Mouse (Mus musculus): ENCODE results near the gene Hddc3.
"Not testable (repeated sequence)": the region's sequence is repeated elsewhere in the genome, so short reads cannot be mapped to it uniquely, and the experiment has no call there.

Gene Hddc3

DNA sequence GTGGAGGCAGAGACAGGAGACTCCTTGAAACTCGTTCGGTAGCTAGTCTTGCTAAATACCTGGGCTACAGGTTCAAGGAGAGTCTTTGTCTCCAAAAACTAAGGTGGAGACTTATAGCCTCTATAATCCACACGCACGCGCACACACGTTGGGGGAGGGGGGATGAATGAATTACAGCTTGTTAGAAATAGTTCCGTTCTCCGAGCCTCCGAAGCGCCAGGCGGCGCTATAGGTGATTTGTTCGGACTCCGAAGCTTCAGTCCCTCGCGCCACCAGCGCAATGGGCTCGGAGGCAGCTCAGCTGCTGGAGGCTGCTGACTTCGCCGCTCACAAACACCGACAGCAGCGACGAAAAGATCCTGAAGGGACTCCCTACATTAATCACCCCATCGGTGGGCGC is at the start of gene Hddc3:
TSS of gene Hddc3 (plus strand) at position 247 of the 400 bp plus-strand sequence.
- DNase-seq (ENCODE audit: low spot score in 2 of 2), result peak; percentile 87 to 93

DNA sequence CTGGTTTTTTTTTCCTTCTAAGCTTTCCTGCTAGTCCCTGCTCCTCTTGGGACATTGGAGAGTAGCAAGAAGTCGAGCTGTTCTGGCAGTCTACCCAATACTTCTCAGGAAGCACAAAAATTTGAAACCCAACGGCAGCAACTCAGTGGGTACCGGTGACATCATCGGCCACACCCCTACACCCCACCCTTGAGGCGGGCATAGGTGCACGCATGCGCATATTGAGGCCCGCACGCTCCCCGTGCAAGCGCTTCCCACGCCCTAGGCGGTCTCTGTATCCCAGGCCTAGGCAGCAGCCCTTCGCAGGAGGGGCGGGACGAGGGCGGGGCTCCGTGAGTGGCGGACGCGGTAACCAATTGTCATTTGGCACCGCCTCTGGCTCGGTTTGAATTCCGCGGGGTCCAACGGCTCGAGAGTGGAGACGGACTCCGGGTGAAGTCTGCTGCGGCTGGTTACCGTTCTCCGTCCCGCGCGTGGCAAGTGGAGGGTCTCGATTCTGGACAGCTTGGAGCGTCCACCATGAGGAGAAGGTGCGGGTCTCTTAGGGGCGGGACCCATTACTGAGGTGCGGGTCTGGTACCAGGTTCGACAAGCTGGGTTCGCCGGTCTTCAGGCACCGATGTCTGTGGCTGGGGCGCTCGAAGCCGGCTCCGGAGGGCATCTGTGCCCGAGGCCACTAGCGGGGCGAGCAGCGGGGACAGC is 48.7 kb upstream of the Hddc3 start, which contains the start of gene Prc1:
TSS of gene Prc1 (plus strand) at position 389 of the 702 bp plus-strand sequence.
- peak; percentile 99 for DNase-seq (ENCODE audit: low spot score in 2 of 2)

DNA sequence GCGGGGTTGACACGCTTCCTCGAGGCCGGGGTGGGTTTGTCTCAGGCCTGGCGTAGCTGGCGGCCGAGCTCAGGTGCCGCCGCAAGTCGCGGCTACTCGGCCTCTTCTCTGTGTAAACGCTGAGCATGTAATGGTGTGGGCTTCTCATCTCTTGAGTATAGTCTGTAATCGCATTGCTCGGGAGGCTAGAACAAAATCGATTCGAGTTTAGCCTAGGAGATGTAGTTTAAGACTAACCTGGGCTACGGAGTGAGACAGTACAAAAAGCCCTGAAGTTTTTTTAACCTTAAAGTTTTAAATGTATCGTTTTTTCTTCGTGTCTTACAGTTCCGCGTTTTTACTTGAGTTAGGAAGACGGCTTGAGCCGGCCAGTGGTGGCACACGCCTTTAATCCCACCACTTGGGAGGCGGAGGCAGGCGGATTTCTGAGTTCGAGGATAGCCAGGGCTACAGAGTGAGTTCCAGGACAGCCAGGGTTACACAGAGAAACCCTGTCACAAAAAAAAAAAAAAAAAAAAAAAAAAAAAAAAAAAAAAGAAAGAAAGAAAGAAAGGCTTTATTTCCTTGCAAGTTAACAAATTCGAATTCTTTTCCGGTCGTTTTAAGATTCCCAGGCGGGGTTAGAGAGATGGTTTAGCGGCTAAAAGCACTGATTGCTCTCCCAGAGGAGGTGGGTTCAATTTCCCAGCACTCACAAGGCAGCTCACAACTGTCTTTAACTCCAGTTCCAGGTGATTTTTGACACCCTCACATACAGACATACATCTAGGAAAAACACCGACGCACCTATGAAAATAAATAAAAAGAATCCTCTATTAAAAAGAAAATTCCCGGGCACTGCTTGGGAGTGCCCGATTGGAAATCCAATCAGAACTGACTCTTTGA is 47.9 kb upstream of the Hddc3 start:
- DNase-seq (ENCODE audit: low spot score in 2 of 2), result no peak

DNA sequence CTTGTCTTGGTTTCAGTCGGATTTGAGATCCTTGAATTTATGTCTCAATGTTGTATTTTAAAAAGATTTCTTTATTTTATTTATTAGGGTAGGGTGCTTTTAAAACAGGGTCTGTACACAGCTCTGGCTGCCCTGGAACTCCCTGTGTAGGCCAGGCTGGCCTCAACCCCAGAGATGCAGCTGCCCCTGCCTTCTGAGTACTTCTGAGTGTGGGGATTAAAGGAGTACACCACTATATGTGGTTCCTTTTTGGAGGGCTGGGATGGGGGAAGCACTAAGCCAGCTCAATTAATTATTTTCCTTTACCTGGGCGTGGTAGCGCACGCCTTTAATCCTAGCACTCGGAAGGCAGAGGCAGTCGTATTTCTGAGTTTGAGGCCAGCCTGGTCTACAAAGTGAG is 46.4 kb upstream of the Hddc3 start:
- no peak for DNase-seq (ENCODE audit: low spot score in 2 of 2)

DNA sequence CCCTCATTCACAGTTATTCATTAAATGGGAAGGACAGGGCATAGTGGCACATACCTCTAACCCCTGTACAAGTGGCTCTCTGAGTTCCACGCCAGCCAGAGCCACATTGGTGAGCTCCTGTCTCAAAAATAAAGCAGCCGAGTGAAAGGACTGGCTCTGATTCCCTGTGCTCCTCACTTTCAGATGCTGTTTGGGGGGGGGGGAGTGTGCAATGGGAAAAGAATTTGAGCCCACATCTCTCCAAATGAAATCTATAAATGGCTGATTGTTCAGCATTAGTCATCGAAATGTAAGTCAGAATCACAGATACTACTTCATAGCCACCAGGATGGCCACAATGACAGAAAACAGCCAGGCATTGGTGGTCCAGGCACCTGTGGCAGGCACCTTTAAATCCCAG is 45.9 kb upstream of the Hddc3 start:
- DNase-seq (ENCODE audit: low spot score in 2 of 2), result no peak

DNA sequence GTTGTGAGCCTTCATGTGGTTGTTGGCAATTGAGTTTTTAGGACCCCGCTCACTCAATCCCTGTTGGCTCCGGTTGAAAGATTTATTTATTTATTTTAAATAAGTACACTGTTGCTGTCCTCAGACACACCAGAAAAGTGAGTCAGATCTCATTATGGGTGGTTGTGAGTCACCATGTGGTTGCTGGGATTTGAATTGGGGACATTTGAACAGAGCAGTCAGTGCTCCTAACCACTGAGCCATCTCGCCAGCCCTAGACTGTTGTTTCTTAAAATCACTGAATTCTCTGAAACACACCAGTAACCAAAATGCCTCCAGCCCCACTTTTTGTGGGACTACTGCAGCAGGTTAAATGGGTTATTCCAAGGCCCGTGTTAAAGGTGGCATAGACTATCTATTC is 44.1 kb upstream of the Hddc3 start:
- DNase-seq (ENCODE audit: low spot score in 2 of 2), result no peak

DNA sequence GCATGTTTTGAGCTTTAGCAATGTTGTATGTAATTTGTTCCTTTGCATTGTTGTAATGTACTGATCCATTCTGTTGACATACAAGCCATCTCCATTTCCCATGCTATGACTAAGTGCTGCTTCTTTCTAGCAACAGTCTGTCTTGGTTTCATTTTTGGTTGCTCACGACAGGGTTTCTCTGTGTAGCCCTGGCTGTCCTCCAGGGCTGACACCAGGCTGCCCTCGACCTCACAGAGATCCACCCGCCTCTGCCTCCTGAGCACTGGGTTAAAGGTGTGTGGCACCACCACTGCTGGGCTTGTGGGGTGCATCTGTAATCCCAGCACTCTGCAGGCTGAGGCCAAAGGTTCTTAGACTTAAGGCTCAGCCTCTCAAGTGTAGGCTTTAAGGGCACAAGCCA is 43.3 kb upstream of the Hddc3 start:
- no peak for DNase-seq (ENCODE audit: low spot score in 2 of 2)

DNA sequence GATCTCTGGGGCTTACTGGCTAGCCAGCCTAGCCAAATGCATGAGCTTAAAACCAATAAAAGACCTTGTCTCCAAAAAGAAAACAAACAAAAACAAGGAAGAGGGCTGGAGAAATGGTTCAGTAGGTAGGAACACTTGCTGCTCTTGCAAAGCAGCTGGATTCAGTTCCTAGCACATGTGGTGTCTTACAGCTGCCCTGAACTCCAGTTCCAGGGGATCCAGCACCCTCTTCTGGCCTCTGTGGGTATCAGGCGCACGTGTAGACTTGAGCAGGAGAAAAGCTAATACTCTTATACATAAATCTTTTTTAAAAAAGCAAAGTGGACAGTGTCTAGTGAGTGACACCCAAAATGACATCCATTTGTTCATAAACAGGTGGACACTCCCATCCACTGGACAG is 41.4 kb upstream of the Hddc3 start:
- DNase-seq (ENCODE audit: low spot score in 2 of 2), result no peak

DNA sequence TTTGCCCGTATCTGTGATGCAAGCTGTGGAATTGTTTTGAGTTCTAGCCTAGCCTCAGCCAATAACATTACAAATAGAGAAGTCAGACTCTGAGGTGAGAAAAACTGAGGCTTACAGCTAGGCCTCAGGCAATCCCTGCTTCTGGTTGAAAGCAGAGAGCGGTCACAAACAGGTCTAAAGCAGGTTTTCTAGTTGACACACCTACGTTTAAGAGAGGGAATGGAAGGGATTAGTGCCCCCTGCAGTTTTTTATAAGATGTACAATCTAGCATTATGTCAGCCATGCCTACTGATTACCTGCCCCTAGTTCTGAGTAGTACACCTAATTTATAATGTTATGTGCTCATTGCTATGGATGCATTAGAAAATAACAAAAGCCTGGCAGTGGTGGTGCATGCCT is 35.1 kb upstream of the Hddc3 start:
- no peak for DNase-seq (ENCODE audit: low spot score in 2 of 2)

DNA sequence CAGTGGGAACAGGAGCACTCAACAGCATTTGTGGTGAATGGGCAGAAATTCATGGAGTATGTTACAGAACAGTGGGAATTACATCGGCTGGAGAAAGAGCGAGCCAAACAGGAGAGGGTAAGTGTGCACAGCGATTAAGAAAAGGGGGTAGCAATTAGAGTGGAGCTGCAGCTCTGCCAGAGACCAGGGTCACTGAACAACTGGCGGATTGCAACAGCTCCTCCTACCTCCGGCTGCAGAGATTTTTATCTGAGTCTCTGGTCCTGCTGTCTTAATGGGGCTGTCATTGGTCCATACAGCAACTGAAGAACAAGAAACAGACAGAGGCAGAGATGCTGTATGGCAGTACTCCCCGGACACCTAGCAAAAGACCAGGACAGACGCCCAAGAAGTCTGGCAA is 32.1 kb upstream of the Hddc3 start:
- no peak for DNase-seq (ENCODE audit: low spot score in 2 of 2)

DNA sequence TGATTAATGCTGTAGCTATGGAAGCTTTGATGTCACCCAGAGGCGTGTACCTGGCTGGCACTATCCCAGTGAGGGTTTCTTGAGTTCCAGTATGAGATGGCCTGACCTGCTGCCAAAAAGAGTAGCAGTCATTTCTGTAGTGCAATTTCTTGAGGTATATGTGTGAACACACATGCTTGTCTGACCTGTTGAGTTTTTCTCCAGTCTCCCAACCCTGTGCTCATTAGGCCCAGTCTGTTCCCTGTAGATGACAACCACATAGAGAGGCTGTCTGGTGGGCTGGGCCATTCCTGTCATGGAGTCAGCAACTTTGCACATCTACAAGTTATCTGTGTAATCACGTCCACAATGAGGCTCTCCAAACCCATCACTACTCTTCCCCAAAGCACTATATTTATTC is 27.2 kb upstream of the Hddc3 start:
- DNase-seq (ENCODE audit: low spot score in 2 of 2), result no peak

DNA sequence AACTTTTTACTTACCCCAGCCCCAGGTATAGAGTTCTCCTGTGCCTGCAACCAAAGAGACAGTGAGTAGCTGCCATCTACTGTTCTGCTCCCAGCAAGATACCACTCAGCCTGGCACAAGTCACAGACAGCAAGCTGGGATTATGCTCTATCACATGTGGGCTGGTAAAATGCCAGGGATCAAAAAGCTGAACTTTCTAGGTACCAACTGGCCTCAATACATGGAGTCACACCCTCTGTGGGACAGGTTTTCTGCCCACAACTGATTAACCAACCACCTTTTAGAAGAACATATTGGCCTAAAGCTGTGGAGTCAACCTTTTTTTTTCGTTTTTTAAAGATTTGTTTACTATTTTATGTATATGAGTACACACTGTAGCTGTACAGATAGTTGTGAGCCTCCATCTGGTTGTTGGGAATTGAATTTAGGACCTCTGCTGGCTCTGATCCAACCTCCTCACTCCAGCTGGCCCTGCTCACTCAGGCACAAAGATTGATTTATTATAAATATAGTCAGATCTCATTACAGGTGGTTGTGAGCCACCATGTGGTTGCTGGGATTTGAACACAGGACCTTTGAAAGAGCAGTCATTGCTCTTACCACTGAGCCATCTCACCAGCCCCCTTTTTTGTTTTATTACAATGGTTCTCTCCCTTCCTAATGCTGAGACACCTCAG is 25.3 kb upstream of the Hddc3 start:
- DNase-seq (ENCODE audit: low spot score in 2 of 2), result no peak

DNA sequence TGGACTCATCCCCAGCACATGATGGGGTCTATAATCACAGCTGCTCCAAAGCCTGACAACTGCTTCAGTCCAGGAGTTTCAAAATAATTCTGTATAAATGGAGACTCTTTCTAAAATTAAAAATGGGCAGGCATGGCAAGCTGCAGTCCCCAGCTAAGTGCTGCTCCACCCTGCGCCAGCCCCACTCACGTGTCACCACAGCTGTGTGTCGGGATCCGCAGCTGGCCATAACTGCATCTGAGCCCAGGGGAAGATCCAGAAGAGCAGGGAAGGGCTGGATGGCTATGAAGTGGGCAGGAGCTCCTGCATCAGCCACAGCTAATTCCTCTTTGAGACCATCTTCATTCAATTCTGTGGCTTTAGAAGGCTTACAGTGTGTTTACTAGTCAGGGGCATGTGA is 24.2 kb upstream of the Hddc3 start:
- DNase-seq (ENCODE audit: low spot score in 2 of 2), result no peak

DNA sequence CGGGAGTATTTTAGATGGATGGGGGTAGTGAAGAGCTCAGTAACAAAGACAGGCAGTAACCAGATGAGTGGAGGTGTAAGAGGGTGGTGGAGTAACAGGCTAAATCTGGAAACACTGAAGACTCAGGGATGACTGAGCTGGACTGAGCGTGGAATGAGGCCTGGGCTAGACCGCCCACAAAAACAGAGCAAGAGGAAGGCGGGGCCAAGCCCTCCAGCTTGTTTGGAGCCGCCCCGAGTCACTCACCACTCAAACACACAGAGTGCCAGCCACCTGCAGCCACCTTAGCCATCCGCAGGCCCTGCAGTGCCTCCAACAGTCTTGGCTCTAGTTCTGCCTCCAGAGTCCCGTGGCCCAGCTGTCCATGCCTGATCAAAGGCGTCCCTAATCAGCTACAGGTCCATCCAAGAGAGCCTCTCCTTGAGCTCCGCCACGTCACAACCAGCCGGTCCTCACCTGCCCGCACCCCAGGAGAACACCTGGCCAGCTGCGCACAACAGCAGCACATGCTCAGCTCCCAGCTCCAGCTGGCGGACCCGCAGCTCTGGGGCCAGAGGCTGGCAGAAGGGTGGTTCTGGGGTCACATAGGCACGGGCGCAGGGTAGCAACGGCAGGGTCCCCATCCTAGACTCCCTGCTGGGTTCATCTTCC is 22.9 kb upstream of the Hddc3 start:
- no peak for DNase-seq (ENCODE audit: low spot score in 2 of 2)

DNA sequence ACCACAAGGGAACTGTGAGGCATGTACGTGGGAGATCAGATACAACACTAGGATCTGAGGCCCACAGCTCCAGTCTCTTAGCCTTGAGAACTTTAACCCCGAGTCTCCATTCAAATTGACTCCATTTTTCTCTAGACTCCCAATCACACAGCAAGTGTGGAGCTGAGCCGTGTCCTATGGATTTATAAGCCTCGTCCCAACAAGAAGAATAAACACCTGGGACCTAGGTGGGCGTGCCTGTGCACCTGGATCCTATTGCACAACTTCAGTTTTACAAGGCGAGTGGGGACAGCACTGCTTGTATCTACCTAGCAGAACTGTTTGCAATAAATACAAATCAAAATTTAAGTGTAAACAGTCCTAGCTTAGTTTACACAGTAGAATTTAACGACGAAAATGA is 19.6 kb upstream of the Hddc3 start:
- DNase-seq (ENCODE audit: low spot score in 2 of 2), result no peak

DNA sequence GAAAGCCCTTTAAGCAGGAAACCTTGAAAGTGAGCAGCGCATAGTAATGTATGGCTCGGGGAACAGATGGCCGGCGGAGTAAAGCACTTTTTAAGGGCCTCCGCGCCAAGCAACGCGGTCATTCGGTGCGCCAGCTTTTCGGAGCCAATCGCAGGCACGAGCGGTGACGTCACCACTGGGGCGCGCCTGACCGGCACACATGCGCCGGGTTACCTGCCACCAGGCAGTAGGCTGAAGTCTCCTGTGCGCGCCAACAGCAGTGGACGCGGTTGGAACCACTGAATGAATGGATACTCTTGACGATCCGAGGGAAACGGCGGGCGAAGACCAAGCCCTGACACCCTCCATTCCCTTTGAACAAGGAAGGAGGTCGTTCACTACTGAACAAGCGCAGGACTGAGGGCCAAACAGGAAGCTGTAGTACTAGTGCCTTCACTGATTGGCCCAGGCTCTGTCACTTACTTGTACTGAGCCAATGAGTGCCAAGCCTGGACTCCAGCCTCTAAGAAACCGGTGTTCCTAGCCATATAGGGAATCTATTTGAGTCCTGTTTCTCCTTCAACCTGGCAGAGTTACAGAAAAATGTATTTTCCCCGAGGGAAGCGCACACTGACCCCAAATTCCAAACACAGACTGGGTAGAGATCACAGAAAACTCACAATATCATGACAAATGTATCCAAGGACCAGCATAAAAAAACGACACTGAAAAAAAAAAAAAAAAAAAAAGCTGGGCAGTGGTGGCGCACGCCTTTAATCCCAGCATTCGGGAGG is 18.7 kb upstream of the Hddc3 start, which contains the start of gene Rccd1:
TSS of gene Rccd1 (minus strand) at position 412 of the 773 bp plus-strand sequence.
- peak; percentile 93 for DNase-seq (ENCODE audit: low spot score in 2 of 2)

DNA sequence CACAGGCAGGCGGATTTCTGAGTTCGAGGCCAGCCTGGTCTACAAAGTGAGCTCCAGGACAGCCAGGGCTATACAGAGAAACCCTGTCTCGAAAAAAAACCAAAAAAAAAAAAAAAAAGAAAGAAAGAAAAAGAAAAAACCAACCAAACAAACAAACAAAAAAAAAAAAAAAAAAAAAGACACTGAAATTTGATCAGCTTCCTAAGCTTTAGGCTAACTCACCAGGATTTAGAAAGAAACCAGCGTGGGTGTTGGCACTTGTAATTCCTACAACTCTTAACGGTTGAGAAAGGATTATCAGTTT is 18.1 kb upstream of the Hddc3 start:
- DNase-seq (ENCODE audit: low spot score in 2 of 2), result not testable (repeated sequence)

DNA sequence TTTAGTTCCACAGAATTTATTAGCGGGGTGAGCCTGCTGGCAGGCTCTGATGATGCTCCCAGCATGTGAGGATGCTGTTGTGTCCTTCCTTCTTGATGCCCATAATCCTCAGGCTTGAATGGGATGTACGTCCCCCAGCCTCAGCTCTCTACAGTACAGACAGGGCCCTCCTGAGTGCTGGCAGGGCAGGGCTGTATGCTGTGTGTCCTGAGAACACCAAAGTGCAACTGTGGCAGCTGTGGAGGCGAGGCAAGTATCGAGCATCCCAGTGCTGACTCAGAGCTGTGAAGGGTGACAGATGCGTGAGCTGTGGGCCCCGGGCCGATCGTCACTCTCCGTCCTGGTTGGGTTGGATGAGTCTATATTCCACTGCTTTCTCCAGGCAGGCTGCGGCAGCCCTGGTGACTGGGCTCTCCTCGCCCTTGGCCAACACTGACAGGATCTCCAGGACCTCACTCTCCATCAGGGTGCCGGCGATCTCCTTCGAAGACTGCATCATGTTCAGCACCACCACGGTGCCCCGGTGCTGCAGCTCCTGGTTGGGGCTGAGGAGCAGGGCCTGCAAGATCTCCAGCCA is 17.5 kb upstream of the Hddc3 start:
- DNase-seq (ENCODE audit: low spot score in 2 of 2), result no peak

DNA sequence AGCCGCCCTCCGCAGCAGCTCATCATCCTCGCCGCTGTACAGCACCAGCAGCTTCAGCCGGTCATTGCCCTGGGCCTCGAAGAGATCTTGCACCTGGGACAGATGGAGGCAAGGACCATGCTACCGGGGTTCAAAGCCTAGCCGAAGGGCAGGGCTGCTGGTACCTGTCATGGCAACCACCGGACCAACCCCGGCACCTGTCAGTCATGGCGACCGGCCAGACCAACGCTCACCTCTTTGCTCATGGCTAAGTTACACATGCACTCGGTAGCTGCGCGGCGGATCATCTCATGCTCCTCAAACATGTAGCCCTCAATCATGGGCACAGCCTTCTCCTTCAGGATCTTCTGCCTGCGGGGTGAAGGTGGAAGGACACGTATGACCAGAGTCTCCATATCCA is 16.8 kb upstream of the Hddc3 start:
- DNase-seq (ENCODE audit: low spot score in 2 of 2), result no peak

DNA sequence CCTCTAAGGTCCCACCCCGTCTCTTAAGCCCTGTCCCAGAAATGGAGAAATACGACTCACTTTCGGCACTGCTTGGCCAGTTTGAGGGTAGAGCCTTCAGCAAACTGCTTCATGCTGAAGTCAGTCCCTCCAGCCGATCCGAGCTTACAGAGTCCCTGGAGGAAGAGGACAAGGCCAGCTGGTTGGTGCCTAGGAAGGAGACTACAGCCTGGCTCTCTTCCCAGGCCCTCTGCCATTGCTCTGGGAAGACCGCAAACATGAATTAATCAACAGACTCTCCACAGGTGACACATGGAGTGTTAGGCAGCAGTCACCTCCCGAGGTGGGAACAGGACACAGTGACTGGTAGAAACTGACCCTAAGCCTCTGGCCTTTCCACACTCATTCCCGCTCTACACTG is 12.6 kb upstream of the Hddc3 start:
- no peak for DNase-seq (ENCODE audit: low spot score in 2 of 2)

DNA sequence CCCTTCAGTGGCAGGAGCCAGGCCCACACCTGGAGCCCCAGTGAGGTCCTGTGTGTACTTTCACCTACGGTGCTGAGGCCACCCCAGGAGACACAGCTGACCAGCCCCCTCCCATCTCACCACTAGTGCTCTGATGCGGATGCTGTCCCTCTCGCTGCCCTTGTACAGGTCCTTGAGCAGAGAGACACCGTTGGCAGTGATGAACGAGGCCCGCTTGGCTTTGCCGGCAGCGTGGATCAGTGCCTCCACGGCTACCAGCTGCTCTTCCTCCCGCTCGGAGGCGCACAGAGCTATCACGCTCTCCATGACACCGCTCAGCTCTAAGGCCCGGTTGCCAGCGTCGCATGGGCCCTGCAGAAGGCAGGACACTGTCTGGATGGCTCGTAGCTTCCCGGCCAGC is 11.5 kb upstream of the Hddc3 start:
- no peak for DNase-seq (ENCODE audit: low spot score in 2 of 2)

Data from urinary bladder, postnatal 36 days (tissue).